Mouse (Mus musculus) MN1 (cell line): Measurements from ENCODE around the gene Slc2a5.

Source experiments
- DNase-seq: peaks from one replicate; pipeline ENCODE4 v3.0.0-alpha.2; 2016; ENCODE audit warnings: low spot score

Gene Slc2a5

DNA sequence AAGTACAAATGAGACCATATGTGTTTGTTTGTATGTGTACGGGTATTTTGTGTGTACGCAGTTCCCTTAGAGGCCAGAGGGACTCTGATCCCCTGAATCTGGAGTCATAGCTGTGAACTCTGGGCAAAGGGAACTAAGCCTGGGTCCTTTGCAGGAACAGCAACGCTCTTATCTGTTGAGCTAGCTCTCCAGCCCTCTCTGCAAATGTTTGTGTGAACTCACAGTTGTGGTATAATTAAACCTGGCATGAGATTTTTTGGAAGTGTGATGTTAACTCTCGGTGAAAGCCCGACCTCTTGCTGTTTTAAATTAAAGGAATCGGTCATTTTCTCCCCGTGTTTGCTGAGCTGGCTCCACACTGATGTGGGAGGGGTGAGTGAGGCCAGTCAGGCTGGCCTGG is 13.4 kb upstream of the Slc2a5 start:
- no peak for DNase-seq

- DNase-seq, result no peak
Measured at GRCm38 (mm10) chr4:150106637-150107036, 12.4 kb upstream of the Slc2a5 start.

DNA sequence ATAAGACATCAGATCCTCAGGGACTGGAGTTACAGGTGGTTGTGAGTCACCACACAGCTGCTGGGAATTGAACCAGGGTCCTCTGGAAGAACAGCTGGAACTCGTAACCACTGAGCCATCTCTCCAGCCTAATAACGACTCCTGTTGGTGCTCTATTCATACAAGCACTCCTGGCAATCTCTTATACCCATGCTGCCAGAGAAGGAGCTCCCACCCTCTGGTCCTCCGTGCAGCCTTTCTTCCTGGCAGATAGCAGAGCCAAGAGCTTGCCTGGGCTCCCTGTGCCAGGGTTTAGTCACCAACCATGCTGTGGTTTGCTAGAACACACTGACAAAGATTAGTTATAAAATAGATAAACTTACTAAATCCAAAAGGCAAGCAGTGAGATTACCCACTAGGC is 9.4 kb upstream of the Slc2a5 start:
- no peak for DNase-seq

- no peak for DNase-seq
Measured at GRCm38 (mm10) chr4:150110373-150110772, 8.7 kb upstream of the Slc2a5 start.

DNA sequence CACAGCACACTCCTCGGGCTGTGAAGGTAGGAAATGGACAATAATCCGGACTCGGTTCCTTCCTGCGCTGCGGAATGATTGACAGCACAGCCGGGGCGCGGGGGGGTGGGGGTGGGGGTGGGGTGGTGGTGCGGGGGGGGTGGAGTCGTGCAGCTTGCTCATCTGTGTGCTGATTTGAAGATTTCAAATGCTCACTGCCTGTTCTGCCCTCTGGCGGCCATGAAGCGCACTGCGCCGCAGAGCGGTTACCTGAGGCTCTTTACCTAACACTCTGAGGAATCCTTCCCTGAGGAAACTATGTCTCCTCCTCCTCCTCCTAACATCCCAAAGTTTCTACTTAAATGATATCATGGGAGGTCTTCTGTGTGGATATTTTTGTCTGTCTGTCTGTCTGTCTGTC is 6.2 kb upstream of the Slc2a5 start:
- DNase-seq, result no peak

DNA sequence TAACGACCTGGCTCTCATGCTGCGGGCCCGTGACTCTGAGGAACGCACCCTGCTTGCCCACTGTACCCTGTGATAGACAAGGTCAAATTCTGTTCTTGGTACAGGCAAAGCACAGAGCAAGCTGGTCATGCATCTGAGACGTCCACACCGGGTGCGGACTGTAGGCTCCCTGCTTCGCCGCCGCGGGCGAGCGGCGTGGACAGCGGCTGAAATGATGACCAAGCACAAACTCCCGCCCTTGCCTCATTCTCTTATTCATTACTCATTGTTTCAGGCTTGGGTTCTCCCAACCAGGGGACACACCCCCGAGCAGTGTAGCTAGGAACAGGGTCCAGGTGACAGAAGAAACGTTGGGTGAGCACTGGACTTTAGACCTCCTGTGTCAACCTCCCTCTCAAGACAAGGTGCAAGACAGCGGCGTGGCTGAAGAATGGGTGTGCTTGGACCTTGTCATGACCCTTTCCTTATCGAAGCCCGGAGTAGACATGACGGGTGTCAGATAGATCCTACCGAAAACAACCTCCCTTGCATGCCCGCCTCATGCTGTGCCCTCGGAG is 4.5 kb upstream of the Slc2a5 start:
- no peak for DNase-seq

- DNase-seq, result no peak
Measured at GRCm38 (mm10) chr4:150117311-150117710, 1.8 kb upstream of the Slc2a5 start.

DNA sequence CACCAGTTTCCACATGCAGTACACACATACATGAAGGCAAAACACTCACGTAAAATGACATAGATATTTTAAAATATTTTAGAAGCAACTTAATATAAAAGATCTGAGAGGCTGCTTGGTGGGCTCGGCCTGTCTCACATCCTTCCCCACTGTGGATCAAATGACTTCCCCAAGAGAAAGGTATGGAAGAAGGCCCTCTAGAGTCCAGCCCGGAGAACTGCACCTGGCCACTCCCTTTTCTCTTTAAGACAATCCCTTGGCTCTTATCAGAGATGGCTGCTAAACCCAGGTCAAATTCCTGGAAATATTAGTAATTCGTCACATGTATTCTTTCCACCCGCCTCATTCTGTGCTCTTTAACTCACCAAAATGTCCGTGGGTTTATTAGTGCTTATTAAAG is 920 bp upstream of the Slc2a5 start:
- no peak for DNase-seq

- DNase-seq, result no peak
Measured at GRCm38 (mm10) chr4:150119640-150120039, 557 bp downstream of the Slc2a5 start.

DNA sequence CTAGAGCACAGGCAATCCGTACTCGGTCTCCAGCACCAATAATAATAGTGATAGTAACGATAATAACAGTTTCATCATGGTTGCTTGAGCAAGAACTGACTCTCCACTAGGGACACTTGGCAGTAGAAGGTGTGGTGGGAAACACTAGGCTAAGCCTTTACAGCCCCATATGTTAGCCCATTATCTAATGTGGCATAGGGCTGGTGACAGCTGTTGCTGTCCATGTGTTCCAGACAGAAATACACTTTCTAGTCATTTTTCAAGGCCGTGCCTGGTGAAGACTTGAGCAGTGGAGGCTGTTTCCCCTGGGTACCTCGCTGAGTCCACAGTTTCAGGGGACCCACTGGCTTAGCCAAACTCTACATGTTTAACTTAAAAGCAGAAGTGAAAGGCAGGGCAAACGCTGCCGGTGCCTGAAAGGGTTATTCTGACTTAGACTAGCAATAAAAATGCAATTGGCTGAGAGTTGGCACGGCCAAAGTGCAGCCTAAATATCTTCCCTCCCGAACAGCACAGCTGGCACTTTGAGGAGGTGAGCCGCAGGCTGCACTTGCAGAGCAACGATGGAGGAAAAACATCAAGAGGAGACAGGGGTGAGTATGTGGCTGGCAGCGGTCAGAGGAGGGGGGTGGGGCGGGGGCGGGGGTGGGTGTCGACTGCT is 1.2 kb downstream of the Slc2a5 start:
- DNase-seq, result no peak

DNA sequence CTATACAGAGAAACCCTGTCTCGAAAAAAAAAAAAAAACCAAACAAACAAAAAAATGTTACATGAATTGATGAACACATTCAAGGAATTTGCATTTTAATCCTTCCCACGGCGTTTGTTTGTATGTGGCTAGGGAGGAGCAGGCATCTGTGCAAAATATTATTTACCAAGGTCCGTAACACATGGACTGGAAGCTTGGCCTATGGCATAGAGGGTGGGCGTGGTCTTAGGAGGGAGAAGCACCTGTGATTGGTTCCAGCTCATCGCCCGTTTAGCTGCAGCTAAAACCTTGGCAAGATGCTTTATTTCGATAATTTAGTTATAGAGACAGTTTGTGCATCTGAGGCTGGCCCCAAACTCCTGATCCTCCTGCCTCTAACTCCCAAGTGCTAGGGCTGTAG is 2.3 kb downstream of the Slc2a5 start:
- no peak for DNase-seq

GRCm38 (mm10) chr4:150122476-150122875 is 3.4 kb downstream of the Slc2a5 start:
- no peak for DNase-seq

GRCm38 (mm10) chr4:150126373-150126772 is 7.3 kb downstream of the Slc2a5 start:
- DNase-seq, result no peak

GRCm38 (mm10) chr4:150127894-150128293 is 8.8 kb downstream of the Slc2a5 start:
- DNase-seq, result no peak

- DNase-seq, result no peak
Measured at GRCm38 (mm10) chr4:150128571-150128970, 9.5 kb downstream of the Slc2a5 start.

GRCm38 (mm10) chr4:150130661-150131060 is 11.6 kb downstream of the Slc2a5 start:
- no peak for DNase-seq

DNA sequence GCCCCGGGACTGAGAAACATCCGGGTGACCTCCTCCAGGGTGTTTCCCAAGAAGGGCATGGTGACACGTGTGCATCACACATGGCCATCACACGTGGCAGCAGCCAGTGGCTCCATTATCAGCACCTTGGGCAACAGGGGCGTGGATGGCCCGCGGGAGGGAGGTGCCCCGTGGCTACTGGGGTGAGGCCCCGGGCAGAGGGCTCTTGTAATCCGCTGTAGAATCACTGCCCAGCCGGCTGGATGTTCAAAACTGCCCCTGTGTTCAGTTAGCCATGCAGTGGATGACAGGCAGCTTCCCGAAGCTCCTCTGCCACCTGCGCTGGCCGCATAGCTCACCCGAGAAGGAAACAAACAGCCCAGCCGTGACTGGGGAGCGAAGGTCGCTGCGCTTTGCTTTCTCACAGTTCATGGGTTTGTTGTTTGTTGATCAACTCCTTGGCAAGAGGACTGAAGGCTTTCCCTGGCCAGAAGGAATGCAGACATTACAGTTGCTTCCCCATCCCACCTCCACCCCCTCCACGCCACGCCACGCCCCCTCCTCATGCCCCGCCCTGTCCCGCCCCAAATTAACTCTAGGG is 13.7 kb downstream of the Slc2a5 start:
- no peak for DNase-seq

DNA sequence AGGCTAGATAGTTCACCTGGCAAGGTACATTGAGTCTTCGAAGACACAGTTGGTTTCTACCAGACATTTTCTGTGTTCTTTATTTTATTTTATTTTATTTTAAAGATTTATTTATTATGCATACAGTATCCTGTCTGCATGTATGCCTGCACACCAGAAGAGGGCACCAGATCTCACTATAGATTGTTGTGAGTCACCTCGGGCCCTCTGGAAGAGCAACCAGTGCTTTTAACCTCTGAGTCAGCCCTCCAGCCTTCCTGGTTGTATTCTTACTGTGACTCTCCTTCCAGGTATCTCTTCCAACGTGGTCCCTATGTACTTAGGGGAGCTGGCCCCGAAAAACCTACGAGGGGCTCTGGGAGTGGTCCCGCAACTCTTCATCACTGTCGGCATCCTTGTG is 16.2 kb downstream of the Slc2a5 start:
- DNase-seq, result no peak

DNA sequence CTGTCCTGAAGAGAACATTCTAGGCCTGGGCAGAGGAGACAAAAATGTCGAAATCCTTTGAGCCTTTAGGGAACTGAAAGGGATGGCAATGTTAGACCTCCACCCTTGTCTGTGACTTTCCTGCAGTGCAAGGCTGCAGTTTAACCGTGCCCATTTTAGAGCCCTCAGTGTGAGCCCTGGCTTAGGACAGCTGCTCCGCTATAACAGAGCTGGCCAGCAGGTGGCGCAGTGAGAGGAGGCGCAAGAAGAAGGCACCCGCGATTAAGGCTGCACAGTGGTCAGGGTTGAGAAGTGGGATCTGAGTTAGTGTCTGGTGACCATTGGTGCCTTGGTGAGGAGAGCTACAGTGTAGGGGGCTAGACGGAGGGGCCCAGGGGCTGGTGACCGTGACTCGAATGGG is 17.6 kb downstream of the Slc2a5 start:
- peak; percentile 67 for DNase-seq

DNA sequence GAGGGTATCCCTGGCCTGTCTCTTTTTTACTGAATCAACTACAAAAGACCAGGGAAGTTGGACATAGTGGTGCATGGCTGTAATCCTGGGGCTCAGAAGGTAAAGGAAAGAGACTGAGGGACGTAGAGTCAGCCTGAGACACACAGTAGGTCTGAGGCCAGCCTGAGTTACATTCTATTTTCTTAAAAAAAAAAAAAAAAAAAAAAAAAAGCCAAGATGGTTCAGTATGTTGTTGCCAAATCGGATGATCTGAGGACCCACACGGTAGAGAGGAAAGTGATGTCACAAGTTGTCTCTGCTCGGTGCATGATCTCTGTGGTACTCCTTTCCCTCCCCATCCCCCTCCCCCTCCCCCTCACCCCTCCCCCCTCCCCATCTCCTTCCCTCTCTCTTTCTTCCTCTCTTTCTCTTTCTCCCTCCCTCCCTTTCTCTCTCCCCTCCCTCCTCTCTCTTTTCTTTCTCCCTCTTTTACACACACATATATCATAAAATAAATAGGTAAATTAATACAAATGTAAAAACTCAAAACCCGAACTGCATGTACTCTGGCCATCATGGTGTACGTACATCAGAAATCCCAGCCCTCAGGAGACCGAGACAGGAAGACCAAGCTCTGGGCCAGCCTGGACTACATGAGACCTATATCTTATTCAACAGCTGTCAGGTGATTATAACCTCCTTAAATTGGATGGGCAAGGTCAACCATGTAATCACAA is 18.4 kb downstream of the Slc2a5 start:
- no peak for DNase-seq

- DNase-seq, result peak; percentile 85
Measured at GRCm38 (mm10) chr4:150138084-150138543, 19.0 kb downstream of the Slc2a5 start.

GRCm38 (mm10) chr4:150139090-150139489 is 20.0 kb downstream of the Slc2a5 start:
- no peak for DNase-seq

DNA sequence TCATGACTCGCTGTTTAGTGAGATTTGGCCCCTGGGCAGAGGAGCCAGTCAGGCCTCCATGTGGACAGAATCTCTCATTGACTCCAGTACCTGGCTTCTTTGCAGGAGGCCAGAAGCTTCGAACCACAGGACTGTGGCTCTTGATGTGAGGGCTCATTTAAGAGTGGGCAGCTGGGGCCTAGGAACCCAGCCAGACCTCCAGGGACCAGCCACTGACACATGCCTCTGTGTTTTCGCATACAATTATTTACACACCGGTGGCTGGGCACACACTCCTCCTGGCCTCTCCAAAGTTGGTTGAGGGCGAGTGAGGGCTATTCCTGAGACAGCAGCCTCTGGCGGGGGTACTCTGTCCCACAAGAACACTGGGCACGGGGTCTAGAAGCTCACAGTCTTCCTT is 21.3 kb downstream of the Slc2a5 start:
- DNase-seq, result no peak
